Mouse (Mus musculus) spleen, adult 12 weeks (tissue): ENCODE results near the gene Tbx10.
A peak's percentile ranks its signal among the peaks of the same experiment; 100 is the strongest.
"Not testable (repeated sequence)": the region's sequence is repeated elsewhere in the genome, so short reads cannot be mapped to it uniquely, and the experiment has no call there.

ENCODE experiments used
- DNase-seq: peaks from one replicate; pipeline ENCODE4 v3.0.0; 2022; ENCODE audit warnings: low spot score

Gene Tbx10

GRCm38 (mm10) chr19:3992416-3992815, at the start of gene Tbx10:
TSS of gene Tbx10 (plus strand) at chr19:3992752.
- DNase-seq, result no peak

GRCm38 (mm10) chr19:3942986-3943735, 49.4 kb upstream of the Tbx10 start:
- peak; percentile 67 for DNase-seq

GRCm38 (mm10) chr19:3945872-3946564, 46.5 kb upstream of the Tbx10 start:
- DNase-seq, result no peak

- peak; percentile 45 for DNase-seq
Measured at GRCm38 (mm10) chr19:3946715-3947114, 45.8 kb upstream of the Tbx10 start.

- no peak for DNase-seq
Measured at GRCm38 (mm10) chr19:3947813-3948212, 44.7 kb upstream of the Tbx10 start.

GRCm38 (mm10) chr19:3948546-3948945, 44.0 kb upstream of the Tbx10 start:
- no peak for DNase-seq

GRCm38 (mm10) chr19:3950331-3950730, 42.2 kb upstream of the Tbx10 start:
- DNase-seq, result no peak

- no peak for DNase-seq
Measured at GRCm38 (mm10) chr19:3951461-3951860, 41.1 kb upstream of the Tbx10 start.

GRCm38 (mm10) chr19:3952099-3952498, 40.5 kb upstream of the Tbx10 start:
- DNase-seq, result no peak

GRCm38 (mm10) chr19:3955033-3955432, 37.5 kb upstream of the Tbx10 start:
- no peak for DNase-seq

- DNase-seq, result no peak
Measured at GRCm38 (mm10) chr19:3955804-3956203, 36.7 kb upstream of the Tbx10 start.

- DNase-seq, result not testable (repeated sequence)
Measured at GRCm38 (mm10) chr19:3957296-3958036, 35.1 kb upstream of the Tbx10 start.

GRCm38 (mm10) chr19:3958470-3958869, 34.1 kb upstream of the Tbx10 start, which contains the start of gene Aldh3b3:
TSS of gene Aldh3b3 (plus strand) at chr19:3958645.
- no peak for DNase-seq

- DNase-seq, result no peak
Measured at GRCm38 (mm10) chr19:3959030-3959429, 33.5 kb upstream of the Tbx10 start.

GRCm38 (mm10) chr19:3960211-3960610, 32.3 kb upstream of the Tbx10 start:
- no peak for DNase-seq

- not testable (repeated sequence) for DNase-seq
Measured at GRCm38 (mm10) chr19:3961805-3962204, 30.7 kb upstream of the Tbx10 start.

- no peak for DNase-seq
Measured at GRCm38 (mm10) chr19:3962469-3962868, 30.1 kb upstream of the Tbx10 start.

GRCm38 (mm10) chr19:3964030-3964429, 28.5 kb upstream of the Tbx10 start:
- no peak for DNase-seq

GRCm38 (mm10) chr19:3966330-3967075, 26.0 kb upstream of the Tbx10 start:
- DNase-seq, result no peak

GRCm38 (mm10) chr19:3967258-3967657, 25.3 kb upstream of the Tbx10 start:
- DNase-seq, result no peak

GRCm38 (mm10) chr19:3972229-3972628, 20.3 kb upstream of the Tbx10 start, which contains the start of gene Aldh3b2:
TSS of gene Aldh3b2 (plus strand) at chr19:3972328.
- peak; percentile 41 for DNase-seq

GRCm38 (mm10) chr19:3974608-3975007, 17.9 kb upstream of the Tbx10 start:
- not testable (repeated sequence) for DNase-seq
